Mouse (Mus musculus): ENCODE measurements around the gene Tpx2.

DNA sequence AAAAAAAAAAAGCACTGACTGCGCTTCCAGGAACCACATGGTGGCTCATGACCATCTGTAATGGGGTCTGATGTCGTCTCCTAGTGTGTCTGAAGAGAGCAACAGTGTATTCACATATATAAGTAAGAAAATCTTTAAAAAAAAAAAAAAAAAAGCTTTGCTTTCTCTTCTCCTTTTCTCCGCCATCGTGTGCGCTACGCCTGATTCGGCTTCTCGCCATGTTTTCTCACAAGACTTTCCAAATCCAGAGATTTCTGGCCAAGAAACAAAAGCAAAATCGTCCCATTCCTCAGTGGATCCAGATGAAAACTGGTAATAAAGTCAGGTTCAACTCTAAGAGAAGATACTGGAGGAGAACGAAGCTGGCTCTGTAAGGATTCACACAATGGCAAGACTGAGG, 45.5 kb upstream of the Tpx2 start:
- no peak for TF ChIP-seq POLR2A (IDR thresholded peaks at IDR 0.05; ENCODE audit: insufficient read length, low read depth)
- TF ChIP-seq USF1 (IDR thresholded peaks at IDR 0.05; ENCODE audit: low read depth) = no peak
- no peak for TF ChIP-seq MYOG (IDR thresholded peaks at IDR 0.05; ENCODE audit: control insufficient read depth in 1 of 3, insufficient read depth in 1 of 3, insufficient read length in 2 of 3, low read depth in 2 of 3)
- TF ChIP-seq MAX (IDR thresholded peaks at IDR 0.05; ENCODE audit: low read depth) = no peak

Data from myocyte (in vitro differentiated cells).